Mouse (Mus musculus) retina, adult 2 months (tissue): Measurements from ENCODE around the gene Cdhr5.

Experiments used
- DNase-seq: peaks from one replicate; pipeline ENCODE4 v3.0.0-alpha.2; 2012; ENCODE audit warnings: low read depth, low spot score

Cdhr5 gene

GRCm38 (mm10) chr7:141222696-141223215 lies 53.8 kb downstream of the Cdhr5 start:
- no peak for DNase-seq

DNA sequence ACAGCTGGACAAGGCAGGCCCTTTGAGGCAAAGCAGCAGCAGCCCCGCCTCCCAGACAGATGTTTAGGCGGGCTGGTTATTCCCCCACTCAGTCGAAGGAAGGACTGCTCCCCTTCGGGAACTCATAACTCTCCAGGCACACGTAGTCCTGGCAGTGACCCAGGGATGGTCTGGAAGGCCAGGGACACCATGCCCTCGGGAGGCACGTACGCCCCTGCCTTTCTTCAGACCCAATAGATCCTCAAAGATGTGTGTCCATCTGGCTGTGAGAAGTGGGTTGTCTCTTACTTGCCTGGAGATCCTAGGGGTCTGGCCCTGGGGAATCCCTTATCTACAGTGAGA lies 54.5 kb downstream of the Cdhr5 start:
- no peak for DNase-seq

DNA sequence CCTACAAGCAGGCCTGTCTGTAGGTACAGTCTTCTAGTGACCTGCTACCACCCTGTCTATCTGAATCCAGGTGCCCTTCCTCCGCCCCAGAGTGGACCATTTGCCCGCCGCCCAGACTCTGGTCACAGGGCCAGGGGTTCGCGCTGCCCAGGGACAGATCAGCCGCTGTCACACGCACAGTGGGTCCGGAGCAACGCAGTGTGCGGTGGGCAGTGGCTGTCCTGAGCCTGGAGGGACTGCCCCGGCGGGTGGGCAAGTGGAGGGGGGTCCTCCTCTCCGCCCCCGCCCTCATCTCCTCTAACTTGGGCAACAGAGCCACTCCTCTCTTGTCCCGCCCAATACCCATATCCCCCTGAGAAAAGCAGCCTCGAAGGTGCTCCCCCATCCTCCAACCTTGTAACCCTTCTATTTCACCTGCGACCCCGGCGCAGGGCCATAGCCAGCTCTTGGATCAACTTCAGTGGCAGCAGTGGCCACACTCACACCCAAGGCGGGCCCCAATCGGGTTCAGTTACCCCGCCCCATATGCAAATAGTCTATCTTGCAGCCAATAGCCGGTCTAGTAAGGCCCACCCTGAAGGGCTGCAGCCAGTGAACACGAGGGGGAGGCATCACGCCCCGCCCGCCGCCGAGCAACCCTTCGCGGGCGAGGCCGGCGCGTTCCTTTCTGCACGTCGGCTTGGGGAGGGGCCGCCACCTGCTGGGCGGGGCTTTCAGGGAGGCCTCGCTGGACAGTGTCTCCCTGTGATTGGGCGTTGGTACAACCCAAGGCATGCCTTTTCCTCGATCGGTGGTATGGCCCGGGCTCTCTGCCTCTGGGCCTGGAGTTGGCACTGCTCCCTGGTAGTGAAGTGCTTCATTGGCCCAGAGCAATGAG lies 55.1 kb downstream of the Cdhr5 start:
- DNase-seq, result peak; percentile 95

DNA sequence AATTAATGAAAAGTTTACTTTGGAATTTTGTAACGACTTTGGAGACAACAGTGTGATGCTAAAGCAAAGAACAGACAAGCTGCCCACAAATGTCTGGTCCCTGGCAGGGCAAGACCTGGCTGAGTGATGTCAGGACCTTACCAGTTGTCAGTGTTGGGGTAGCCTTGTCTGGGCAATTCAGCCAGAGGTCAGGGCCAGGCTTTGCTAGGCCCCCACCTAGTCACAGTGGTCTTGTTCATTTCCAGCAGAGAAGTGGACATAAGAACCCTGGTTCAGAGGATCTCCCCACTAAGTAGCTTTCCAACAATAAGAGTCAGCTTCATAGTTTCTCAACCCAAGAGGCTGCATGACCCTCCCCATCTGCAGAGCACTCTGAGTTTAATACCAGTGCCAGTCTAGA lies 56.2 kb downstream of the Cdhr5 start:
- no peak for DNase-seq

- DNase-seq, result no peak
Measured at GRCm38 (mm10) chr7:141219558-141220099, 57.0 kb downstream of the Cdhr5 start.
